In genomic region chr2:139757456-139757855, GRCm38 (mm10) we compare ENCODE assay signal across 20 mouse cellular contexts.
"Had no signal": no experiment of that assay in that cellular context is flagged by ENCODE, and none has a peak within 500 bp of the region (broad histone marks: within the 10 kb centered on the region; RNA-seq: fewer than 3 reads in every experiment).

No protein-coding gene starts in this region.

- H3K27me3 ChIP-seq: intestine, embryonic 15.5 days; kidney, embryonic 15.5 days; limb, embryonic 13.5 days; liver, embryonic 12.5 days; liver, embryonic 15.5 days; lung, embryonic 15.5 days; megakaryocyte, embryonic 14.5 days had no signal

- DNase-seq: kidney, adult 11 months; kidney, adult 8-10 months; kidney, postnatal 10 days; kidney, postnatal 36 days; layer of hippocampus, postnatal 36 days; liver; lung, adult 18-20 months; lung, postnatal 10 days; lung, postnatal 36 days; thymus, adult 18-20 months; thymus, postnatal 36 days had no signal

- H3K9ac ChIP-seq: intestine, embryonic 15.5 days; kidney, embryonic 15.5 days; limb, embryonic 13.5 days; liver, embryonic 12.5 days; liver, embryonic 15.5 days; lung, embryonic 15.5 days had no signal

- ATAC-seq: intestine, embryonic 15.5 days; liver, embryonic 12.5 days had no signal

- H3K36me3 ChIP-seq: intestine, embryonic 15.5 days; limb, embryonic 10.5 days; liver, embryonic 12.5 days; liver, embryonic 15.5 days had no signal

- H3K4me3 ChIP-seq: intestine, embryonic 15.5 days; kidney, embryonic 15.5 days; left cerebral cortex, adult 2 months; limb, embryonic 10.5 days; limb, embryonic 13.5 days; liver, embryonic 12.5 days; liver, embryonic 15.5 days; lung, embryonic 15.5 days; megakaryocyte, embryonic 14.5 days had no signal

- H3K4me1 ChIP-seq: intestine, embryonic 15.5 days; kidney, embryonic 15.5 days; limb, embryonic 10.5 days; limb, embryonic 13.5 days; liver, embryonic 12.5 days; liver, embryonic 15.5 days; lung, embryonic 15.5 days; megakaryocyte, embryonic 14.5 days had no signal

- H3K27ac ChIP-seq: intestine, embryonic 15.5 days; kidney, embryonic 15.5 days; left cerebral cortex, adult 2 months; limb, embryonic 10.5 days; limb, embryonic 13.5 days; liver, embryonic 12.5 days; liver, embryonic 15.5 days; lung, embryonic 15.5 days had no signal

- H3K9me3 ChIP-seq: intestine, embryonic 15.5 days; kidney, embryonic 15.5 days; limb, embryonic 10.5 days; limb, embryonic 13.5 days; liver, embryonic 12.5 days; liver, embryonic 15.5 days; lung, embryonic 15.5 days; megakaryocyte, embryonic 14.5 days had no signal

- H3K4me2 ChIP-seq: intestine, embryonic 15.5 days; kidney, embryonic 15.5 days; limb, embryonic 13.5 days; liver, embryonic 12.5 days; liver, embryonic 15.5 days; lung, embryonic 15.5 days had no signal
